Mouse (Mus musculus) heart, postnatal 0 days (tissue): ENCODE data around the gene Slc4a8. TPM values are rescaled to one million over a fixed set of nuclear protein-coding genes. Genes with fewer than 3 reads are reported as not detected.

Experiments
- ATAC-seq: fragments of 200-750 bp; cut with Nextera tagmentation; 2 replicates; pipeline ENCODE4 v1.8.0; 2017; ENCODE audit warnings: low read depth, moderate number of reproducible peaks, moderate library complexity; ENCODE audit not compliant: insufficient read depth
- DNase-seq: peaks from one replicate; pipeline ENCODE4 v3.0.0-alpha.2; 2016; ENCODE audit warnings: low spot score
- H3K27ac ChIP-seq: fragments of 300-500 bp; sonication (generic); 2 replicates; pipeline ENCODE4 v1.5.1; 2014; ENCODE audit warnings: low read depth, mild to moderate bottlenecking
- H3K27me3 ChIP-seq: fragments of 300-500 bp; sonication (generic); 2 replicates; pipeline ENCODE4 v1.6.1; 2014; ENCODE audit warnings: low read length, mixed read lengths; ENCODE audit not compliant: control insufficient read depth, insufficient read depth
- H3K36me3 ChIP-seq: fragments of 300-500 bp; sonication (generic); replicated peaks from 2 replicates; pipeline ENCODE4 v1.6.1; 2014; ENCODE audit warnings: low read length, mixed read lengths; ENCODE audit not compliant: control insufficient read depth, insufficient read depth
- H3K4me1 ChIP-seq: fragments of 300-500 bp; sonication (generic); 2 replicates; pipeline ENCODE4 v1.6.1; 2014; ENCODE audit warnings: antibody characterized with exemption; ENCODE audit not compliant: control insufficient read depth, insufficient read depth
- H3K4me2 ChIP-seq: fragments of 300-500 bp; sonication (generic); 2 replicates; pipeline ENCODE4 v1.6.1; 2014; ENCODE audit warnings: low read depth, mild to moderate bottlenecking, low read length, moderate library complexity
- H3K4me3 ChIP-seq: fragments of 300-500 bp; sonication (generic); 2 replicates; pipeline ENCODE4 v1.5.1; 2014; ENCODE audit warnings: low read depth, low read length
- H3K9ac ChIP-seq: fragments of 300-500 bp; sonication (generic); replicated peaks from 2 replicates; pipeline ENCODE4 v1.6.1; 2014; ENCODE audit warnings: low read depth, low read length, mixed read lengths
- H3K9me3 ChIP-seq: fragments of 300-500 bp; sonication (generic); replicated peaks from 2 replicates; pipeline ENCODE4 v1.6.1; 2016; ENCODE audit warnings: low read length; ENCODE audit not compliant: control insufficient read depth
- CTCF ChIP-seq: IDR thresholded peaks from 2 replicates; pipeline ENCODE4 v1.5.1; 2016; ENCODE audit warnings: antibody characterized with exemption, control low read depth, low read depth
- EP300 ChIP-seq: IDR thresholded peaks from 2 replicates; pipeline ENCODE4 v1.6.1; 2016; ENCODE audit warnings: antibody characterized with exemption, low read depth
- WGBS: fragments of 180-500 bp; shearing (Covaris S2); extraction: QIAGEN DNeasy Blood & Tissue Kit; methylation state at CpG from one replicate; pipeline ENCODE4 v1.1.7; 2014; 5-methylcytosine and 5-hydroxymethylcytosine counted together
- polyA plus RNA-seq: library from polyadenylated mRNA; unstranded; fragments of >200 nt; fragmentation: Nextera tagmentation; extraction: Ambion mirVana; gene quantifications from 2 replicates; pipeline ENCODE4 v1.2.1, GENCODE M21; 2015
- total RNA-seq: library from RNA; depleted of rRNA; stranded (reverse); fragments of >200 nt; gene quantifications from 2 replicates; pipeline ENCODE4 v1.2.3, GENCODE M21; 2014; ENCODE audit warnings: low replicate concordance

The Slc4a8 gene
- total and polyA plus RNA-seq, 2 experiments from 2014 or later: 0.19 to 0.81 TPM

DNA sequence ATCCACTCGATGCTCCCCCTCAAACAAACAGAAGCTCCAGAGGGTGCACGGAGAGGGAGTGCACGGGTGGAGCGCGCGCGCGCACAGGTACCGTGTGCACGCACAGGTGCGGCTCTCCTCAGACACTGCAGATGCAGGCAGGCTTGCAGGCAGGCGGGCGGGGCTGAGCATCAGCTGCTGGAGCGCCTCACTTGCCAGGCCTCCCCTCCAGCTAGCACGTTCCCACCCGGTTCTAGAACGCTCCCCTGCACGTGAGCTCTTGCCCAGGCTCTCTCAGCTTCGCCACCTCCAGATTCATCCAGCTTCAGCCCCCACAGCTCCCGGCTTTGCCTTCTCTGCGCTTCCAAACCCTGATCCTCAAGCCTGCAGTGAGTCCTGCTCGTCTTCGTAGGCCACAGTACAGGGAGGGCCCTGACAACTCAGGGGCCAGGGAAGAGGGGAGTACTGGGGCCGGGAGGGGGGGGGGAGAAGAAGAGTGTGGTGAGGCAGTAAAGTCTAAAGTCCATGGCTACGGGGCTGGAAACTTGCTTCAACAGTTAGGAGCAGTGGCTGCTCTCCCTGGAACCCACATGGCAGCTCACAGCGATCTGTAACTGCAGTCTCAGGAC lies 63.8 kb downstream of the Slc4a8 start:
- ATAC-seq (no peak), DNase-seq (no peak)
- Histone ChIP-seq H3K36me3 (no peaks in the 10 kb centered on the region), H3K27ac (no peak overlapping the region), H3K4me2 (no peak overlapping the region), H3K27me3 (peaks cover 35% of the 10 kb centered on the region), H3K4me1 (no peaks in the 10 kb centered on the region), H3K9ac (no peak overlapping the region), H3K9me3 (no peaks in the 10 kb centered on the region), H3K4me3 (no peak overlapping the region)
- WGBS: 22% methylated on average over 25 of the region's 26 CpGs
- TF ChIP-seq CTCF (no peak), EP300 (no peak)

DNA sequence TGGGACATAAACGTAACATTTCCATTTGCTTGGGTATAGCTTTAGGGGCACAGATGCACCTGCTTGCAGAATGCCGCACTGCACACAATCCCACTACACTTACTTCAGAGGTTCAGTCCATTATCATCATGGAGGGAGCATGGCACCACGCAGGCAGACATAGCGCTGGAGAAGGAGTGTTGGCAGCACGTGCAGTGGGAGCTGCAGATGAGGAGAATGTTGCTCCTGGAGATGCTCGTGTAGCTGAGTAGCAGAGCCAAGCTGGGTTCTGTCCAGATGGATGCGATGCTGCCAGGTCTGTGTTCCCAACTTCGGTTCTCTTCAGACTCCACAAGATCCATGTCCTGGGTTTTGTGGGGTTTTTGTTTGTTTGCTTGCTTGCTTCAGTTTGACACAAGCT lies 64.5 kb downstream of the Slc4a8 start:
- Histone ChIP-seq H3K4me3 (no peak overlapping the region), H3K4me2 (no peak overlapping the region), H3K4me1 (no peaks in the 10 kb centered on the region), H3K36me3 (no peaks in the 10 kb centered on the region), H3K9ac (no peak overlapping the region), H3K9me3 (no peaks in the 10 kb centered on the region), H3K27ac (no peak overlapping the region), H3K27me3 (peaks cover 35% of the 10 kb centered on the region)
- WGBS: 78% methylated on average over 8 of the region's 8 CpGs
- no peak for DNase-seq
- TF ChIP-seq CTCF (no peak), EP300 (no peak)
- ATAC-seq: no peak

DNA sequence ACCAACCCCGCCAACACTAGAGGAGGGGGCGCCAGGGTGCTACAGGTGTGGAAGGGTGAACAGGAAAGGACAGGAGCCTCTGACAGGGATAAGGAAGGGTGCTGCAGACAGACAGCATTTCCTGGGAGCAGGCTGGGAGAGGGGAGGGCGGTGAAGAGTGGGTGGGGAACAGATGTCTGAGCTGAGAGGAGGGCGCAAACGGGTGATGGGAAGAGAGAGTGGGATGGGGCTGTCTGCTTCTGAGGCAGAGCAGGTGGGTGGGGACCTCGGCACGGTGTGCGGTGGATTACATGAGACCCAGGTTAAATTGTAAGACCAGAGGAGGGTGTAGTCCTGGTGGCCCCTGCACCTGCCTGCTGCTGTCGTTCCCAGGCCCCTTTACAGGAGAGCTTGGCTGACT lies 68.2 kb downstream of the Slc4a8 start:
- no peak overlapping the region for H3K4me3 ChIP-seq
- H3K4me2 ChIP-seq: no peak overlapping the region
- ATAC-seq: no peak
- H3K9me3 ChIP-seq: no peaks in the 10 kb centered on the region
- 86% methylated on average over 9 of the region's 9 CpGs for WGBS
- H3K27me3 ChIP-seq: peaks cover 25% of the 10 kb centered on the region
- no peak overlapping the region for H3K27ac ChIP-seq
- no peaks in the 10 kb centered on the region for H3K4me1 ChIP-seq
- H3K9ac ChIP-seq: no peak overlapping the region
- DNase-seq: no peak
- no peaks in the 10 kb centered on the region for H3K36me3 ChIP-seq
- TF ChIP-seq EP300 (no peak), CTCF (no peak)

DNA sequence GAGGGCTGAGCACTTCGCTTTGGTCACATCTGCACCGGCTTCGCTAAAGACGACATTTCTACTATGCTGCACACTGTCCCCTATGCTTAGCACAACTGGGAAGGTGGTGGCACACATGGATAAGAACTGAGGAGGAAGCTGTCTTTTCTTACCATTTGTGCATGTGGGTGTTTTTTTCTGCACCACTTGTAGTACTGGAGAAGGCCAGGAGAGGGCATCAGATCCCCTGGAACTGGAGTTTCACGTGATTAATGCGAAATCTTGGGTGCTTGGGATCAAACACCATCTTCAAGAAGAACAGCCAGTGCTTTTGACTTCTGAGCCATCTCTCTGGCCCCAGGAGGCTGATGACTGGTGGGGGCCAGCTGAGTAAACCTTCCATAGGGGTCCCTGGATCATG lies 69.1 kb downstream of the Slc4a8 start:
- Histone ChIP-seq H3K4me3 (no peak overlapping the region), H3K27me3 (peaks cover 15% of the 10 kb centered on the region; the same call in 1 of the 2 replicates), H3K9ac (no peak overlapping the region), H3K4me1 (no peaks in the 10 kb centered on the region), H3K9me3 (no peaks in the 10 kb centered on the region), H3K4me2 (no peak overlapping the region), H3K27ac (no peak overlapping the region), H3K36me3 (no peaks in the 10 kb centered on the region)
- no peak for TF ChIP-seq EP300
- no peak for TF ChIP-seq CTCF
- ATAC-seq (no peak), DNase-seq (no peak)
- 51% methylated on average over 6 of the region's 6 CpGs for WGBS

DNA sequence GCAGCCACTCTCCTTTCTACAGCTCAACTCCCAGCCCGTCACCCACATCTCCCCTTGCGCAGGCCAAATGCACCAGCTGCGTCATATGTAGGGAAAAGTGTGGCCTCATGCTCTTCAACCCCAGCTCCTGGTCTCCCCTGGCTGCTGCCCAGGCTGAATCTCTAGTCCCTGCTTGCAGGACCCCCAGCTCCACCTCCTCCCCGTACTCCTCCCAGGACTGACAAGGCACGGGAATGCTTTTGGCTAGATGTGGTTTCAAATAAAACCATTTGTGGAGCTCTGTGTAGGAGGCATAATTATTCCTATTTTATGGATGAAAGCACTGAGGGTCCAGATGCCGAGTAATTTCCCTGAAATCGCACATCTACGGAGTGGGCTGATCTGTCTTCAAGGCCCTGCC lies 70.6 kb downstream of the Slc4a8 start:
- Histone ChIP-seq H3K27ac (no peak overlapping the region), H3K9me3 (no peaks in the 10 kb centered on the region), H3K36me3 (no peaks in the 10 kb centered on the region), H3K4me2 (no peak overlapping the region), H3K4me1 (no peaks in the 10 kb centered on the region), H3K9ac (no peak overlapping the region), H3K27me3 (0 out of 2 replicates have a peak, but pooled peaks cover 10% of the 10 kb centered on the region), H3K4me3 (no peak overlapping the region)
- ATAC-seq (no peak), DNase-seq (no peak)
- WGBS: 84% methylated on average over 8 of the region's 8 CpGs
- TF ChIP-seq CTCF (no peak), EP300 (no peak)

DNA sequence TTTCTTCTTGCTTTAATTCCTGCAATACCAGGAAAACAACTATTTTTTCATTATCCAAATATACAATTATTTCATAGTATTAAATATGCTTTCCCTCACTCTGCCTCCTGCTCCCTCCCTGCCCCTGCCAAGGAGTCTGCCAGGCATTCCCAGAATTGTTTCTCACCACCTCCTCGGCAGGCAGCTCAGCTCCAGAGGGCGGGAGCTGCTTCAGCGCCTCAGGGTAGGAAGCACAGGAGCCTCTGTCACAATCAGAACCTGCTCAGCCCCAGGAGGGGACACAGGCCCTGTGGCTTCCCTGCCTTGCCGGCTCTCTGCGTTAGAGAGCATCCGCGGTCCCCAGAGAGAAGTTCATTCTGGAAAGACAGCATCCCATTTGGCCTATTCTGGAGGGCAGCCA lies 71.2 kb downstream of the Slc4a8 start:
- Histone ChIP-seq H3K27ac (no peak overlapping the region), H3K4me2 (no peak overlapping the region), H3K9me3 (no peaks in the 10 kb centered on the region), H3K9ac (no peak overlapping the region), H3K27me3 (0 out of 2 replicates have a peak, but pooled peaks cover 7% of the 10 kb centered on the region), H3K4me3 (no peak overlapping the region), H3K36me3 (no peaks in the 10 kb centered on the region), H3K4me1 (no peaks in the 10 kb centered on the region)
- no peak for TF ChIP-seq CTCF
- TF ChIP-seq EP300: no peak
- ATAC-seq (no peak), DNase-seq (no peak)
- 27% methylated on average over 7 of the region's 7 CpGs for WGBS
